Mouse (Mus musculus): ENCODE measurements around the gene Ubqln2. TPM values are rescaled to one million over a fixed set of nuclear protein-coding genes. Genes with fewer than 3 reads are reported as not detected.

Ubqln2 gene
- total and polyA plus RNA-seq, 3 experiments = 4.2 to 10.1 TPM; not detected in 1

GRCm38 (mm10) chrX:153498665-153499293, 752 bp downstream of the Ubqln2 start:
- Histone ChIP-seq H3K27me3 (ENCODE audit: control insufficient read depth in 1 of 2, insufficient read depth in 2 of 2, low read length in 2 of 2) (no peaks in the 10 kb centered on the region), H3K79me2 (ENCODE audit: control insufficient read depth, insufficient read depth, low read length, poor library complexity) (peaks cover 6% of the 10 kb centered on the region; the same call in 1 of the 2 replicates), H3K36me3 (ENCODE audit: control insufficient read depth in 1 of 2, insufficient read depth in 2 of 2, low read length in 2 of 2) (no peaks in the 10 kb centered on the region), H3K9ac (ENCODE audit: control insufficient read depth, low read depth, low read length, poor library complexity, severe bottlenecking) (peak overlapping the region; percentile 91), H3K4me1 (ENCODE audit: control insufficient read depth in 1 of 2, insufficient read depth in 2 of 2, low read length in 2 of 2) (0 out of 4 replicates have a peak, but pooled peaks cover 0 to 3% of the 10 kb centered on the region in 2 experiments), H3K27ac (ENCODE audit: control insufficient read depth, low read depth, low read length) (no peak overlapping the region), H3K4me3 (ENCODE audit: control insufficient read depth in 1 of 2, insufficient read depth in 1 of 2, low read depth in 2 of 2, low read length in 2 of 2) (peak overlapping the region; percentile 60 to 78; a peak in 3 of 4 replicates), H3K9me3 (replicated peaks; ENCODE audit: insufficient read depth, low read length) (no peaks in the 10 kb centered on the region)
- no peak for TF ChIP-seq SIN3A (IDR thresholded peaks at IDR 0.05; ENCODE audit: low read length)
- no peak for TF ChIP-seq NRF1 (IDR thresholded peaks at IDR 0.05; ENCODE audit: insufficient read depth, low read depth, low read length, poor library complexity, severe bottlenecking)
- TF ChIP-seq E2F4 (IDR thresholded peaks at IDR 0.05; ENCODE audit: borderline replicate concordance, low read depth, low read length) = no peak
- TF ChIP-seq GABPA (IDR thresholded peaks at IDR 0.05; ENCODE audit: low read depth, low read length) = no peak
- TF ChIP-seq POLR2AphosphoS5 (IDR thresholded peaks at IDR 0.05; ENCODE audit: borderline replicate concordance, low read depth, low read length) = no peak
- TF ChIP-seq JUND (IDR thresholded peaks at IDR 0.05; ENCODE audit: low read depth, low read length) = no peak
- TF ChIP-seq NELFE (IDR thresholded peaks at IDR 0.05; ENCODE audit: low read depth, low read length) = no peak
- TF ChIP-seq HCFC1 (IDR thresholded peaks at IDR 0.05; ENCODE audit: low read depth, low read length) = no peak
- TF ChIP-seq MXI1 (IDR thresholded peaks at IDR 0.05; ENCODE audit: low read depth, low read length) = no peak
- TF ChIP-seq TCF12 (IDR thresholded peaks at IDR 0.05; ENCODE audit: low read depth, low read length) = no peak
- no peak for TF ChIP-seq USF1 (IDR thresholded peaks at IDR 0.05; ENCODE audit: low read depth, low read length)
- no peak for TF ChIP-seq CTCF (IDR thresholded peaks at IDR 0.05 in 2 of 3, conservative IDR thresholded peaks at IDR 0.05 in 1 of 3; ENCODE audit: control insufficient read depth in 1 of 3, insufficient read depth in 1 of 3, low read depth in 2 of 3, low read length in 3 of 3, poor library complexity in 1 of 3, severe bottlenecking in 1 of 3)
- TF ChIP-seq ETS1 (IDR thresholded peaks at IDR 0.05; ENCODE audit: low read depth, low read length) = no peak
- TF ChIP-seq EP300 (IDR thresholded peaks at IDR 0.05; ENCODE audit: low read depth in 1 of 2, low read length in 2 of 2) = no peak
- no peak for TF ChIP-seq KAT2A (conservative IDR thresholded peaks at IDR 0.05; ENCODE audit: low read depth, low read length)
- TF ChIP-seq MEF2A (IDR thresholded peaks at IDR 0.05; ENCODE audit: extremely low read depth, insufficient replicate concordance, low read depth, low read length, poor library complexity, severe bottlenecking) = no peak
- TF ChIP-seq CHD2 (IDR thresholded peaks at IDR 0.05; ENCODE audit: low read length) = no peak
- DNase-seq (ENCODE audit: low read depth, low spot score) = peak; percentile 15

GRCm38 (mm10) chrX:153499294-153500046, 1.4 kb downstream of the Ubqln2 start:
- no peak for DNase-seq (ENCODE audit: low read depth, low spot score)
- Histone ChIP-seq H3K9me3 (replicated peaks; ENCODE audit: insufficient read depth, low read length) (no peaks in the 10 kb centered on the region), H3K79me2 (ENCODE audit: control insufficient read depth, insufficient read depth, low read length, poor library complexity) (peaks cover 6% of the 10 kb centered on the region; the same call in 1 of the 2 replicates), H3K4me1 (ENCODE audit: control insufficient read depth in 1 of 2, insufficient read depth in 2 of 2, low read length in 2 of 2) (0 out of 4 replicates have a peak, but pooled peaks cover 0 to 3% of the 10 kb centered on the region in 2 experiments), H3K27me3 (ENCODE audit: control insufficient read depth in 1 of 2, insufficient read depth in 2 of 2, low read length in 2 of 2) (no peaks in the 10 kb centered on the region), H3K27ac (ENCODE audit: control insufficient read depth, low read depth, low read length) (no peak overlapping the region), H3K36me3 (ENCODE audit: control insufficient read depth in 1 of 2, insufficient read depth in 2 of 2, low read length in 2 of 2) (no peaks in the 10 kb centered on the region), H3K4me3 (ENCODE audit: control insufficient read depth in 1 of 2, insufficient read depth in 1 of 2, low read depth in 2 of 2, low read length in 2 of 2) (no peak overlapping the region), H3K9ac (ENCODE audit: control insufficient read depth, low read depth, low read length, poor library complexity, severe bottlenecking) (no peak overlapping the region)
- TF ChIP-seq E2F4 (IDR thresholded peaks at IDR 0.05; ENCODE audit: borderline replicate concordance, low read depth, low read length) (no peak), MAZ (IDR thresholded peaks at IDR 0.05; ENCODE audit: low read depth, low read length) (no peak), GATA1 (IDR thresholded peaks at IDR 0.05; ENCODE audit: low read depth, low read length) (no peak), TCF12 (IDR thresholded peaks at IDR 0.05; ENCODE audit: low read depth, low read length) (no peak), CHD1 (IDR thresholded peaks at IDR 0.05; ENCODE audit: low read depth, low read length) (no peak), ETS1 (IDR thresholded peaks at IDR 0.05; ENCODE audit: low read depth, low read length) (no peak), EP300 (IDR thresholded peaks at IDR 0.05; ENCODE audit: low read depth in 1 of 2, low read length in 2 of 2) (no peak)

Measured in MEL (cell line).